Mouse (Mus musculus) frontal cortex, adult (tissue): Measurements from ENCODE around the gene Sat1.

Source experiments
- ATAC-seq: cut with Nextera tagmentation; 2 replicates; pipeline ENCODE4 v1.9.2; 2017; ENCODE audit warnings: mild to moderate bottlenecking, moderate library complexity, mixed read lengths; ENCODE audit not compliant: low TSS enrichment

The Sat1 gene

GRCm38 (mm10) chrX:155166313-155166712 lies 49.9 kb downstream of the Sat1 start:
- ATAC-seq, result no peak

GRCm38 (mm10) chrX:155163553-155163952 lies 52.7 kb downstream of the Sat1 start:
- no peak for ATAC-seq
